Mouse (Mus musculus) cerebellum, adult 18-20 months (tissue): ENCODE measurements around the gene Ly6f.
"Not testable (repeated sequence)": the region's sequence is repeated elsewhere in the genome, so short reads cannot be mapped to it uniquely, and the experiment has no call there.

Experiments
- DNase-seq, 2 experiments: peaks; one replicate each; pipeline ENCODE4 v3.0.0; 2021

The Ly6f gene

GRCm38 (mm10) chr15:75268121-75268520 lies at the start of gene Ly6f:
Gene Ly6f (plus strand): TSS chr15:75268421.
- no peak for DNase-seq

- no peak for DNase-seq
Measured at GRCm38 (mm10) chr15:75221942-75222341, 46.3 kb upstream of the Ly6f start.

- no peak for DNase-seq
Measured at GRCm38 (mm10) chr15:75237736-75238288, 30.4 kb upstream of the Ly6f start.

DNA sequence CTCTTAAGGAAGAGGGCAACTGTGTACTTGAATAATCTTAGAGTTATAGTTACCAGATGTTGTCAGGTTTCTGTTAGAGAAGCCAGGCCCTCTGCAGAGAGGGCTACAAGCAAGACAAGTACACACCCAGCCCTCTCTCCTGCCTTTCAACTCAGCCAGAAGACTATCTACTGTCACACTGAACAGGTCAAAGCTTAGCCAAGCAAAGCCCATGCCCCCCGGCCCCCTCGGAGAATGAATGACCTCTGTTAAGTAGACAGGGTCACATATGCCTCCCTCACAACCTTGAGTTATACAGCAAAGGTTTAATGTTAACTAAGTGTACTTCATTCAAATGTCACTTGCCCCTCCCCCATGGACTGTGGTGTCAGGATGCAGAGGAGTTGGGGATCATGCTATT lies 27.7 kb upstream of the Ly6f start:
- no peak for DNase-seq

- DNase-seq, result no peak
Measured at GRCm38 (mm10) chr15:75242756-75243640, 25.2 kb upstream of the Ly6f start.

GRCm38 (mm10) chr15:75254671-75255070 lies 13.6 kb upstream of the Ly6f start:
- DNase-seq, result no peak

DNA sequence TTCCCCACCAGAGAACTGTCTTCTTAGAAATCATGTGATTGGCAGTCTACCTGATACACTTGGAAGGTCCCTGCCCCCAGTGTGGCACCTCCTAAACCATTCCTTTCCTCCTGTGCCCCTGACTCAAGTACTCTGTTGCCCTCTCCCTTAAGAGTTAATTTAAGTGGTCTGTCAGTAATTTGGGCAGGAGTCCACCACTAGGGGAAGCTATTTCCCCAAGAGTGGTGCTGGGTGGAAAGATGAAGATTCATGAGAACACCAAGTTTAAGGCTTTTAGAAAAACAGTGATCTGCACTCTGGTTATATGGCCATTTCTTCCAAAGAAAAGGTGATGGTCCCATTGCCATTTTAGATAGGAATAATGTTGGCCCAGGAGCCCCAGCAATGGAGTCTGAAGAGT lies 2.4 kb upstream of the Ly6f start:
- no peak for DNase-seq

GRCm38 (mm10) chr15:75266626-75267025 lies 1.6 kb upstream of the Ly6f start:
- DNase-seq, result no peak

DNA sequence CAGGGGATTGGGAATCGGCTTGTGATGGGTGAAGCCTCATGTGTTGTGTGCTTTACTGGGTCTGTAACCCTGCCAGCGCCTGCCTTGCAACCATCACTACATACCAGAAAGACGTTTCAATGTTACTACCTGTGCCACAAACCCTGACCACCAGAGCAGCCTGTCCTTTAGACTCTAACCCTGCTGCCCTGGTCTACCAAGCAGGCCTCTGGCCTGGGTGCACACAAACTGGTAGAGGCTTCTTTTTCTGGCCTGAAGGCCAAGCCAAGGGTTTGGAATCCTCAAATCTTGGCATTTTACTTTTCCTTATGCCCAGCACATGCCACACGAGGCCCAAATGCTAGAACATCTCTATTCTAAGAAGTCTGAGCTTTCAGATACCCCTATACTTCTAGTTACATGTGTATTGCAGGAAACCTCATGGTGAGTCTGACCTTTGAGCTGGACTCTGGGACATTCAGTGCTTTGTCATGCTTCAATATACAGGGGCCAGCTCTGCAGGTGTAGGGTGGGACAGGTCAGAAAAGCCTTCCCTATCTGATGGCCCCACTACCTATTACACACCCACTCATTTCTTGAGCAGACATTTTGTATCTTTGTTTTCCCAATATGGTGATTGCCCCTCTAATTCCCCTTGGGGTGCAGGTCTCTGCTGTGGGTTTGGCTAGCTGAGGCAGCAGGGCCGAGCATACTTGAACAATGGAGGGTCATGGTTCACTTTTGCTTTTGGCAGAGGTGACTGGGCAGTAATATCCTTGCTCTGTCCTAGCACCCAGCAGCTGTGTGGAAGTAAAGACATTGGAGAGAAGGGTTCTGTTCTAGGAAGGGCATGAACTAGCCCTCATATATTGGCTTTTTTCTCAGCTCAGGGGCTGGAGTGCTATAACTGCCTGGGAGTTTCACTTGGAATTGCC lies 952 bp downstream of the Ly6f start:
- no peak for DNase-seq

- no peak for DNase-seq
Measured at GRCm38 (mm10) chr15:75270169-75270568, 1.9 kb downstream of the Ly6f start.

DNA sequence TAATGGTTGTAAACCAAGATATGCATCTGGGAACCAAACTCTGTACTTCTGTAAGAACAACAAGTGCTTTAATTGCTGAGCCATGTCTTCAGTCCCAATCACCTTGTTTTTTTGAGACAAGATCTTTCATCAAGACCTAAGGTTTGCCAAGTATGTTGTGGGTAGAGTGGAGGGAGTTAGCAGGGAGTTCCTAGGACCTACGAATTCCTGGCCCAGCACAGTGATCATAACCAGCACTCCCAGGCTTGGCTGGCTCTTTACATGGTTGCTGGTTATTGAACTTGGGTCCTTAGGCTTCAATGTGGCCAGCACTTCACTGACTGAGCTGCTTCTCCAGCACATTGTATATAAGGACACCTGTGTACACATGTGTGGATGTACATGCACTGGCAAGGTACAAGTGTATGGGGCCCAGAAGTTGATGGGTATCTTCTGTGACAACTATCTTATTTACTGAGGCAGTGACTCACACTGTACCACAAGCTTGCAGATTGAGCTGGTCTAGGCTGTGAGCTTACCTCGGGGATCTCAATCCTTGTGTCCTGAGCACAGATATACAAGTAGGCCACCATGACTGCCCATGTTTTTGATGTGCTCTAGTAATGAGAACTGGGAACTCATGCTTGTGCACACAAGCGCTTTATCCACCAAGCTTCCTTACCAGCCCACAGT lies 2.6 kb downstream of the Ly6f start:
- DNase-seq, result no peak

GRCm38 (mm10) chr15:75271426-75271825 lies 3.2 kb downstream of the Ly6f start:
- DNase-seq, result no peak

GRCm38 (mm10) chr15:75271891-75272290 lies 3.7 kb downstream of the Ly6f start:
- DNase-seq, result no peak

GRCm38 (mm10) chr15:75281991-75282390 lies 13.8 kb downstream of the Ly6f start:
- DNase-seq, result not testable (repeated sequence)

DNA sequence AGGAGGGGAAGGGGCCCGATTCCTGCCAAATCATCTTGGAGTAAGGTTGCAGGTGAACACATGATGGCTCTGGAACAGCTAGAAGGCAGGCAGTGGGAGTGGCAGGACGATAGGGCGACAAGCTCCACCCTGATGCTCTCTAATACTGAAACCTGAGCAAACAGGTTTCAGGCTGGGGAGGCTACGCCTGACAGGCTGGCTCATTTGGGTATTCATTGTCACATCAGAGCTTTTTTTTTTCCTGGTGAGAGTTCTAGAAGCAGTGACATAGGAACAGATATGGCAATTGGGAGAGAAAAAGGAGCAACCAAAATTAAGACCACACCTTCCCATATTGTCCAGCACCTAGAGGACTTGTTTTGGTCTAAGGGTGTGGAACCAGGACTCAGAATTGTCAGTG lies 18.3 kb downstream of the Ly6f start:
- DNase-seq, result not testable (repeated sequence)

DNA sequence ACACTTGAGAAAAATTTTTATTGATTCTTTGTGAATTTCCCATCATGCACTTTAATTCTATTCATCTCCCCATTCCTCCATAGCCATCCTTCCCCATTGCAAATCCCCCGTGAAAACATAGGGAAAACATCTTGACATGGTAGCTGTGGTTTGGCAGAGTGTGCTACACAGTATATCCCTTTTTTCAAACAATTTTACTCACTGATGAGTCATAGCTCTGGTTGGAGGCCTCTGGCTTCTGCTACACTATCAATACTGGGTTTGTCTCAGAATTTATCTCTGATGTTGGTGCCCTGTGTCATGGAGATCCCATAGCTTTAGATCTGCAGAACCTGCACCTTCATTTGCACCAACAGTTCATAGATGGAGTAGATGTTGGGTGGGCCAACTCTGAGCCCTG lies 24.2 kb downstream of the Ly6f start:
- DNase-seq, result no peak

GRCm38 (mm10) chr15:75293873-75294385 lies 25.7 kb downstream of the Ly6f start:
- DNase-seq, result no peak

DNA sequence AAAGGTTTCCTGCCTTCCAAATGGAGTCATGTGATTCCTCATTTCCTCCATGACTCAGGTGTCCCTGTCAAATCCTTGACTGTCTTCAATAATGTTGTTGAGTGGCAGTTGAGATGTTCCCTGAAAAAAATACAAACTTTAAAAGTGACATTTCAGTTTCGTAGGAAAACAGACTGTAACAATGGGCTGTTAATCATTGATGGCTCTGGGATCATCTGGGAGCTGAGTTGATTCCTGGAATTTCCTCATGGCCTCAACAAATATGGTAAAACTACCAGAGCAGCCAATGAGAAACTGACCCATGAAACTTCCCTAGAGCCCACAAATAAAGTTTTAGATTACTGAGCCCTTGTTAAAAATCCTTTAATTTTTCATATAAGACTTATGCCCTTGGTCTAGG lies 37.9 kb downstream of the Ly6f start:
- no peak for DNase-seq

GRCm38 (mm10) chr15:75309186-75309585 lies 41.0 kb downstream of the Ly6f start:
- no peak for DNase-seq

- no peak for DNase-seq
Measured at GRCm38 (mm10) chr15:75309946-75310345, 41.7 kb downstream of the Ly6f start.

DNA sequence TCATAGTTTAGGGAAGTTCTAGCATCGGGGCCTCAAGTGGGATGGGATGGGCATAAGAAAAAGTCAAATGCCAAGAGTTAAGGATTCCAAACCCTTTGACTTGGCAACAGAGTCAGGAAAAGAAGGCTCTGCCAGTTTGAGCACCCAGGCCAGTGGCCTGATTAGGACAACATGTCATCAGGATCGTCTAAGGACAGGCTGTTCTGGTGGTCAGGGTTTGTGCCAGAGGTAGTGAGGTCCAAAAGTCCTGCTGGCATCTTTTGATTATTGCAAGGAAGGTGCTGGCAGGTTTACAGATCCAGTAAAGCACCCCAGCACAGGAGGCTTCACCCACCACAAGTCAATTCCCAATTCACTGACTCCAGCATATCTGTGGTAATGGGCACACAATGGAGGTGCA lies 46.2 kb downstream of the Ly6f start:
- no peak for DNase-seq

- DNase-seq, result no peak
Measured at GRCm38 (mm10) chr15:75317255-75317654, 49.0 kb downstream of the Ly6f start.

DNA sequence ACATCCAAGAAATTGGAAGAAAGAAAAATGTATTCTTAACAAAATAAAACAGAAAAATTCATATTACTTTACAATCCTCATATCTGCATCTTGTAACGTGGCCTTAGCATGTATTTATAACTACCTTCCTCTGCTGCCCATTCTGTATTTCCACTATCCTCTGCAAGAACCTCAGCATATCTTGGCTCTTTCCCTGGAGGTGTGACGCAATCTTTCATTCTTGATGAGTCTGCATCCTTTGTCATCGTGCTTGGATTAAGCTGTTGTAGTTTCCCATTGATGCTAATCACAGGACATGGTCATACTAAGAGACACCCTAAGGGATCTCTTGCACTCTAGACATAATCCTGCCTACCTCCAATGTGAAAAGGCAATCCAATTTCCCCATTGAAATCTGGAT lies 50.4 kb downstream of the Ly6f start:
- DNase-seq, result no peak
